Mouse (Mus musculus): ENCODE results near the gene Dync1i1. TPM values are rescaled to one million over a fixed set of nuclear protein-coding genes. Genes with fewer than 3 reads are reported as not detected.

The Dync1i1 gene
- polyA plus RNA-seq, 1 experiment: not detected

- Histone ChIP-seq H3K36me3 (ENCODE audit: control insufficient read depth) (no peaks in the 10 kb centered on the region), H3K4me1 (ENCODE audit: control insufficient read depth) (no peaks in the 10 kb centered on the region), H3K4me3 (replicated peaks) (no peak overlapping the region), H3K9me3 (ENCODE audit: control insufficient read depth, low read length) (no peaks in the 10 kb centered on the region), H3K27me3 (ENCODE audit: control insufficient read depth) (no peaks in the 10 kb centered on the region)
- TF ChIP-seq TAL1 (IDR thresholded peaks at IDR 0.05; ENCODE audit: low read length): no peak
- no peak for TF ChIP-seq GATA1 (IDR thresholded peaks at IDR 0.05; ENCODE audit: low read length)
These were observed 103.7 kb downstream of the Dync1i1 start for GRCm38 (mm10) chr6:5829148-5829547.

- Histone ChIP-seq H3K36me3 (ENCODE audit: control insufficient read depth) (no peaks in the 10 kb centered on the region), H3K27me3 (ENCODE audit: control insufficient read depth) (no peaks in the 10 kb centered on the region), H3K4me3 (replicated peaks) (no peak overlapping the region), H3K9me3 (ENCODE audit: control insufficient read depth, low read length) (no peaks in the 10 kb centered on the region), H3K4me1 (ENCODE audit: control insufficient read depth) (no peaks in the 10 kb centered on the region)
- TF ChIP-seq TAL1 (IDR thresholded peaks at IDR 0.05; ENCODE audit: low read length): no peak
- no peak for TF ChIP-seq GATA1 (IDR thresholded peaks at IDR 0.05; ENCODE audit: low read length)
These were observed 105.3 kb downstream of the Dync1i1 start for GRCm38 (mm10) chr6:5830717-5831116.

GRCm38 (mm10) chr6:5831233-5831632, 105.8 kb downstream of the Dync1i1 start:
- H3K9me3 ChIP-seq (ENCODE audit: control insufficient read depth, low read length): no peaks in the 10 kb centered on the region
- TF ChIP-seq GATA1 (IDR thresholded peaks at IDR 0.05; ENCODE audit: low read length) (no peak), TAL1 (IDR thresholded peaks at IDR 0.05; ENCODE audit: low read length) (no peak)
- no peak overlapping the region for H3K4me3 ChIP-seq (replicated peaks)
- no peaks in the 10 kb centered on the region for H3K27me3 ChIP-seq (ENCODE audit: control insufficient read depth)
- H3K36me3 ChIP-seq (ENCODE audit: control insufficient read depth): no peaks in the 10 kb centered on the region
- H3K4me1 ChIP-seq (ENCODE audit: control insufficient read depth): no peaks in the 10 kb centered on the region

GRCm38 (mm10) chr6:5832838-5833237, 107.4 kb downstream of the Dync1i1 start:
- Histone ChIP-seq H3K9me3 (ENCODE audit: control insufficient read depth, low read length) (no peaks in the 10 kb centered on the region), H3K36me3 (ENCODE audit: control insufficient read depth) (no peaks in the 10 kb centered on the region)
- no peak for TF ChIP-seq GATA1 (IDR thresholded peaks at IDR 0.05; ENCODE audit: low read length)
- no peak for TF ChIP-seq TAL1 (IDR thresholded peaks at IDR 0.05; ENCODE audit: low read length)

GRCm38 (mm10) chr6:5842466-5842865, 117.0 kb downstream of the Dync1i1 start:
- TF ChIP-seq GATA1 (IDR thresholded peaks at IDR 0.05; ENCODE audit: low read length) (no peak), TAL1 (IDR thresholded peaks at IDR 0.05; ENCODE audit: low read length) (no peak)
- H3K27me3 ChIP-seq (ENCODE audit: control insufficient read depth): no peaks in the 10 kb centered on the region
- no peaks in the 10 kb centered on the region for H3K4me1 ChIP-seq (ENCODE audit: control insufficient read depth)
- no peaks in the 10 kb centered on the region for H3K36me3 ChIP-seq (ENCODE audit: control insufficient read depth)
- H3K9me3 ChIP-seq (ENCODE audit: control insufficient read depth, low read length): no peaks in the 10 kb centered on the region
- H3K4me3 ChIP-seq (replicated peaks): no peak overlapping the region

More at GRCm38 (mm10) chr6:5832838-5833237, 107.4 kb downstream of the Dync1i1 start:
- H3K4me1 ChIP-seq (ENCODE audit: control insufficient read depth): no peaks in the 10 kb centered on the region
- H3K27me3 ChIP-seq (ENCODE audit: control insufficient read depth): no peaks in the 10 kb centered on the region
- no peak overlapping the region for H3K4me3 ChIP-seq (replicated peaks)

GRCm38 (mm10) chr6:5846154-5846553, 120.7 kb downstream of the Dync1i1 start:
- Histone ChIP-seq H3K9me3 (ENCODE audit: control insufficient read depth, low read length) (no peaks in the 10 kb centered on the region), H3K36me3 (ENCODE audit: control insufficient read depth) (no peaks in the 10 kb centered on the region), H3K27me3 (ENCODE audit: control insufficient read depth) (no peaks in the 10 kb centered on the region), H3K4me1 (ENCODE audit: control insufficient read depth) (no peaks in the 10 kb centered on the region), H3K4me3 (replicated peaks) (no peak overlapping the region)
- TF ChIP-seq GATA1 (IDR thresholded peaks at IDR 0.05; ENCODE audit: low read length): no peak
- TF ChIP-seq TAL1 (IDR thresholded peaks at IDR 0.05; ENCODE audit: low read length): no peak

- Histone ChIP-seq H3K4me3 (replicated peaks) (no peak overlapping the region), H3K9me3 (ENCODE audit: control insufficient read depth, low read length) (no peaks in the 10 kb centered on the region), H3K27me3 (ENCODE audit: control insufficient read depth) (no peaks in the 10 kb centered on the region), H3K36me3 (ENCODE audit: control insufficient read depth) (no peaks in the 10 kb centered on the region), H3K4me1 (ENCODE audit: control insufficient read depth) (no peaks in the 10 kb centered on the region)
- TF ChIP-seq GATA1 (IDR thresholded peaks at IDR 0.05; ENCODE audit: low read length) (no peak), TAL1 (IDR thresholded peaks at IDR 0.05; ENCODE audit: low read length) (no peak)
These were observed 128.8 kb downstream of the Dync1i1 start for GRCm38 (mm10) chr6:5854048-5854836.

- Histone ChIP-seq H3K4me1 (ENCODE audit: control insufficient read depth) (no peaks in the 10 kb centered on the region), H3K9me3 (ENCODE audit: control insufficient read depth, low read length) (no peaks in the 10 kb centered on the region), H3K27me3 (ENCODE audit: control insufficient read depth) (no peaks in the 10 kb centered on the region), H3K36me3 (ENCODE audit: control insufficient read depth) (no peaks in the 10 kb centered on the region), H3K4me3 (replicated peaks) (no peak overlapping the region)
- TF ChIP-seq TAL1 (IDR thresholded peaks at IDR 0.05; ENCODE audit: low read length) (no peak), GATA1 (IDR thresholded peaks at IDR 0.05; ENCODE audit: low read length) (no peak)
These were observed 130.1 kb downstream of the Dync1i1 start for GRCm38 (mm10) chr6:5855526-5855925.

GRCm38 (mm10) chr6:5858371-5858770, 132.9 kb downstream of the Dync1i1 start:
- H3K4me1 ChIP-seq (ENCODE audit: control insufficient read depth): no peaks in the 10 kb centered on the region
- H3K4me3 ChIP-seq (replicated peaks): no peak overlapping the region
- H3K36me3 ChIP-seq (ENCODE audit: control insufficient read depth): no peaks in the 10 kb centered on the region
- no peaks in the 10 kb centered on the region for H3K9me3 ChIP-seq (ENCODE audit: control insufficient read depth, low read length)
- TF ChIP-seq TAL1 (IDR thresholded peaks at IDR 0.05; ENCODE audit: low read length) (no peak), GATA1 (IDR thresholded peaks at IDR 0.05; ENCODE audit: low read length) (no peak)
- no peaks in the 10 kb centered on the region for H3K27me3 ChIP-seq (ENCODE audit: control insufficient read depth)
